Mouse (Mus musculus): Measurements from ENCODE around the gene Hand2.

The Hand2 gene

DNA sequence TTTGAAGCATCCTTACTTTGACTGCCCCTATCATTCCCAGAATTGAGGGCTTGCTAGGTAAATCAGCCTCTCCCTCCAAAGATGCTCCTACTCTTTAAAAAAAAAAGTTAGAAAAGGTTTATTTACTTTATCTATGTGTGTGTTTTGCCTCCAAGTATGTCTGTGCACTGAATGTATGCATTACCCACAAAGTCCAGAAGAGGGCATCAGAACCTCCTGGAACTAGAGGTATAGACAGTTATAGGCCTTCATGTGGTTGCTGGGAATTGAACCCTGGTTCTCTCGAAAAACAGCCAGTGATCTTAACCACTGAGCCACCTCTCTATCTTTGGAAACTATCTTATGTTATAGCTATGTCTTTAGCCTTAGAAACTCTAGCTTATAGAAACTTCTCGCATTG lies 53.3 kb downstream of the Hand2 start:
- intact Hi-C loops (cut with DNase I): no loop called here

All from adrenal gland (tissue).